Mouse (Mus musculus) right cerebral cortex, adult 18-20 months (tissue): Measurements from ENCODE around the gene Hist2h4.
"Not testable (repeated sequence)": the region's sequence is repeated elsewhere in the genome, so short reads cannot be mapped to it uniquely, and the experiment has no call there.

Source experiments
- DNase-seq: peaks from one replicate; pipeline ENCODE4 v3.0.0; 2022; ENCODE audit warnings: mixed read lengths

Hist2h4 gene

GRCm38 (mm10) chr3:96262979-96263550, at the start of gene Hist2h4:
TSS of gene Hist2h4 (minus strand) at chr3:96263311.
- peak; percentile 97 for DNase-seq

DNA sequence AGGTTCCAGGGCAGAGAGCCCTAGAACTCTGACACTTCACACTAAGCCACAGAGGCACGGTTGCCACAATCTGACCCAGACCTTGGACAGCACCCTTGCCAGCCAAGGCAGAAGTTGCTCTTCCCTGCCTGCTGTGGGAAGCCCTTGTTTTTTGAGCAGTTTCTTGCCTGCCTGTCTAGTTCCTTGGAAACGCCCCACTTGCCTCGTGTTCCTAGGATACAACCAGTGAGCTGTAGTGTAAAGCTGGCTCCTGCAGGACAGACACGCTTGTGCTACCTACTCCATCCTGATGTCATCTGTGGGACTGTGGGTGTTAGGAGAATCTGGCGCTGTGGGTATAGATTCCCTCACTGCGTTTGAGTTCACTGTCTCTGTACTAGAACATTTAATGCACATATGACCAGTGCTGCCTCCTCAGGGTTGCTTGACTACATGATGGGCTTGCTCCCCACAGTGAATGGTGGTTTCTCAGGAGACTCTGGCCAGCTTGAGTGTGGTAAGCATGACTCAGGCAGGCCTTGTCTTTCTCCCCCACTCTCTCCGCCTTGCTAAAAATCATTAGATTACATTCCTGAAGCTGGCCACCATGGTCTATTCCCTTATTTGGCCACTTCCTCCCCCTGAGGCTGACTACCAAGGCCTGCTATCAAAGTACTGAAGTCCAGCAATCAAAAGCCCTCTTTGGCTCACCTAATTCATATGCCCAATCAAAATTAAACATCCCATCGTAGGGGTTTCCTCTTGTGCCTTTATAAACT, 49.4 kb upstream of the Hist2h4 start:
- peak; percentile 38 for DNase-seq

DNA sequence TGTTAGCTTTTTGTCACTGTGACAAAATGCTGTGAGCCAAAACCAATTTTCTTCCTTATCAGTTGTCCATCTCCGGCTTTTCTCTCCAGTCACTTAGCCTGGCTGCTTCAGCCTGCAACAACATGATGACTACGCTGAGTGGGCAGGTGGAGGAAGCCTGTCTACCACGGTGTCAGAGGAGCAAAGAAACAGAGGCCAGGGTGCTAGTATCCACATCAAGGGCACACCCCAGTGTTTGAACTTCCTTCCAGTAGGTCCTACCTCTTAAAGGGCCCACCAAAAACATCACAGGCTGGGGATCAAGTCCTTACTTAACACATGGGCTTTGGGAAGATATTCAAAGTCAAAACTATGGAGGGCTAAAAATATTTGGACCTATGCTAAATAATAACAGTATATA, 46.3 kb upstream of the Hist2h4 start:
- DNase-seq, result no peak

DNA sequence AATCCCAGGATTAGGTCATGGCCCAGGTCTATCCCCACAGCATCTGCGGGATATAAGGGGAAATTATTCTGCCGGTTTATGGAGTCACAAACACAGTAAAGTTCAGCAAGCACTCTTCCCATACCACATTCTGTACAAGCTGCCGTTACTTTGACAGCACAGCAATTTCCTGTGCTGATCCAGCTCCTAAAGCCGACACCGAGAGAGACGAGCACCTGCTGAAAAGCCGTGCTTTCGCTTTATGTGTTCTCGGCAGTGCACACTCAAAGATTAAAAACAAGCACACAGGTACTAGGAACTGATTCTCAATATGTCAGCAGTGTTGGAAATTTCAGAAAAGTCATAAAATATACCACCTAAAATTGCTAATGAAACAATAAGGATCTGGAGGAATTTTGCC, 43.4 kb upstream of the Hist2h4 start:
- DNase-seq, result no peak

- DNase-seq, result no peak
Observed at GRCm38 (mm10) chr3:96302076-96302475, 39.0 kb upstream of the Hist2h4 start.

DNA sequence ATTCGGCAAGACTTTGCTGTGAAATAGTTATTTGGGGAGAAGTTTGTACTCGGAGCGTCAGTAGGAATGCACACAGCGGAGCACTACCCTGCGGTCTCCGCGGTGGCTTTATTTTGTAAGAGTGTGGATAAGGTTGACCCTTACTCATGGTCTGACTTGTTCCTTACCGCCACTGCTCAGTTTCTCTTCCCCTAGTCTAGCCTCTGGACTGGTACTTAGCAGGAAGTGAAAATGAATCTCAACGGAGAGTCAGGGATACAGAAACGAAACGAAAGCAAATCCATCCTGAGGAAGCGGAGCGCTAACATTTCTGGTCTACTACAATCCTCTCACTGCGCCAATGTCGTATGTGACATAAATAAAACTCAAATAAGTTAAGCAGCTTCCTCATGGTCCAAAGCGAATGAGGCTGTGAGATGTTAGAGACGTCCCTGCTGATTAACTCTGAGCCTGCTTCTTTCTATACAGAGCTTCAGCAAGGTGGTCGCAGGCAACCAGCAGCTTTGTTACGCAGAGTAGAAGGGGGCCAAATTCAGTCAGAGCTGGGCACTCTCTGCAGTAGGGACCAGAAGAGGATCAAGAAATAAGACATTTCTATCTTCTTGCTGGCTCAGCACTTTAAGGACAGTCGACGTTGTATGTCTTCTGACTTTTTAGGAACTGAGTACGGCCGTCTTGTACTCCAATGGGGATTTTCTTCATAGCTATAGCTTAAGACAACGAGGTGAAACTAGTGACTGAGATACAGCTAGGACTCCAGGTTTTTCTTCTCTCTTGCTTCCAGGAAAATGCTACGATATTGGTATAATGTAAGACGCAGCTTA, 37.8 kb upstream of the Hist2h4 start:
- DNase-seq, result no peak

- DNase-seq, result no peak
Observed at GRCm38 (mm10) chr3:96299562-96299961, 36.5 kb upstream of the Hist2h4 start.

DNA sequence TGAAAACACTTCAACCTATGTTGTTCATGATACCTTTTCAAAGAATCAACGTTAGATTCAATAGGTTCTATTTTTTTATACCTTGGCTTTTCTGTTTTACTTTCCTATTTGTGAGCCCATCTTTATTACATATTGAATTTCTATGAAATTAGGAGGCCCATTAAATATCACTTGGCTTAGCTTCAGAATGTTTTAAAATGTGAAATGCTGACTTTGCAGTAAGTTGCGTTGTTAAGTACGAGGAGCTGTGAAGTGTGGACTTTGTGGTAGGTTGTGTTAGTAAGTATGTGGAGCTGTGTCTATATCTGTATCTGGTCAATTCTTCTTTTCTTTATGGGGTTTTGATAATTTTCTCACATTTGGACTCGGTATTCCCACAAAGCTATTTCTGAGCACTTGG, 35.2 kb upstream of the Hist2h4 start:
- no peak for DNase-seq

DNA sequence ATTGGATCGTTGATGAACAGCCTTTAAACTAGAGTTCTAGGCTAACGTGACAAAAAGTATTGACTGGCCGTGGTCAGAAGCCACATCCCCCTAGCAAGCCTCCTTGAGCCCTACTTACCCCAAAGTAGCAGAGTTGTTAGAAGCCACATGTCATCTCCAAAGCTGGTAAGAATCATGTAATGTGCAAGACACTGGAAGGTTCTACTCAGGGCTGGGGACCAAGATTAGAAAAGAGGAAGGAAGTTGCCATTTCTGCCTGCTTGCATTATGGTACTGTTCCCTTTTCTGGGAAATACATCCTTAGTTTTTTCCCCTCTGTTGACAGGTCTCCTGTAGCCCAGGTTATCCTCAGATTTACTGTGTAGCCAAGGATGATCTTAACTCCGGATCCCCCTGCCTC, 30.7 kb upstream of the Hist2h4 start, which contains the start of gene Fcgr1:
Gene Fcgr1, minus strand, starts transcription at position 183 of the 400 bp plus-strand sequence.
- no peak for DNase-seq

DNA sequence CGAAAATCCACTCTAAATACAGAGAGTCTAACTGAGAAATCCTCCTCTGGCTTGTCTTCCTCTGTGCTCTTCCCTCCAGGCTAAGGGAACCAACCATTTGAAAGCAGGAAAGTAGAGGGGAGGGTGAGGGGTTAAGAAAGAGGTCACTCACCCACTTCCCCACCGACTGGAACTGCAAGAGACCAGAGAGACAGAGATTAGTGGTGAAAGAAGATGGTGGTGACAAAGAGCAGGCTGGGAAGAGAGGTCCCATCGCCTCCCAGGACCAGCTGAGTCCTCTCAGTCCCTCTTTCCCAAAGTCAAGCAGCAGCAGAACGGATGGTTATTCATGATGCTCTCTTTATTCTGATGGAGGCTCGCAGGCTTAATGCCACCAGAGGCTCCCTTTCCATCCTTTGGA, 30.3 kb upstream of the Hist2h4 start:
- DNase-seq, result no peak

DNA sequence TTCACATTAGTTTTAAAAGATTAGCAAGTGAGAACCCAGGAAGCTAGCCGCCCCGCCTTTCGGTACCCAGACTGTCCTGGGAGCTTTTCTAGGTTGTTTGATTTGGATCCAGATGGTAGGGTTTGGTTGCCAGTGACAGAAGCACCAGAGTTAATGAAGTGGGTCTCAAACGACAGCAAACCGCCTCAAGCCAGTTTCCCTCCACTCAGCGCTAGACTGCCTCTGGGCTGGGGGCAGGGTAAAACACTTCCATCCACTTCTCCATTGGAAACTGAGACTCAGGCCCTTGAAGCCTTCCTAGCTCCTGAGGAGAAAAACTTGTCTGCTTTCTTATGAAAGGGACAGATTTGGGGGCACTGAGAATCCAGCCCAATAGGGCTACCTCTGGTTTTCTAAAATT, 29.5 kb upstream of the Hist2h4 start:
- DNase-seq, result no peak

- not testable (repeated sequence) for DNase-seq
Observed at GRCm38 (mm10) chr3:96290727-96291126, 27.6 kb upstream of the Hist2h4 start.

GRCm38 (mm10) chr3:96289201-96289600, 26.1 kb upstream of the Hist2h4 start:
- DNase-seq, result no peak

DNA sequence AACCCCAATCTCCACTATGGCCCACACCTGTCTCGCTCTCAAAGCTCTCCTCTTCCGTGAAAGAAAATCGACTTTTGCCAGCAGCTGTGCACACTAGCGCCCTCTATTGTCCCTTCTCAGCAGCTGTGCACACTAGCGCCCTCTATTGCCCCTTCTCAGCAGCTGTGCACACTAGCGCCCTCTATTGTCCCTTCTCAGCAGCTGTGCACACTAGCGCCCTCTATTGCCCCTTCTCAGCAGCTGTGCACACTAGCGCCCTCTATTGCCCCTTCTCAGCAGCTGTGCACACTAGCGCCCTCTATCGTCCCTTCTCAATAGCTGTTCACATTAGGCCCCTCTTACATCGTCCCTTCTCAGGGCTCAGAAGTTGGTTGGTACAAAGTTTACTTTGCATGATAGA, 24.2 kb upstream of the Hist2h4 start:
- DNase-seq, result not testable (repeated sequence)

DNA sequence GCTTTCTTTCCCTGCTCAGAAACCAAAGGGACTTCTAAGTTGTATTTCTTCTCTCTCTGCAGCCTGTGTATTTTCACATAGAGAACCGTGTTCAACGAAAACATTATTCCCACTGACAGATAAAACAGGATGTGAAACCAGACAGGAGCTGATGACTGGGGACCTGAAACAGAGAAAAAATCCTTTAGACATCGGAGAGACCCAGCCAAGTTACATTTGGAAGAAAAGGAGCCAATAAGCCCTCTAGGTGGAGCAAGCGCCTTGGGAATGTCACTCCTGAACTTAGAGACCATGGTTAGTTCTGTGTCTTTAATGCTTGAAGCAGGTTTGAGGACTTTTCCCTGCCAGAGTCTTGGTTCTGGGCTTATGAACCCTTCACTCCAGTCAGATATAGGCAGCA, 21.3 kb upstream of the Hist2h4 start:
- DNase-seq, result peak; percentile 37

- no peak for DNase-seq
Observed at GRCm38 (mm10) chr3:96280660-96281059, 17.5 kb upstream of the Hist2h4 start.

DNA sequence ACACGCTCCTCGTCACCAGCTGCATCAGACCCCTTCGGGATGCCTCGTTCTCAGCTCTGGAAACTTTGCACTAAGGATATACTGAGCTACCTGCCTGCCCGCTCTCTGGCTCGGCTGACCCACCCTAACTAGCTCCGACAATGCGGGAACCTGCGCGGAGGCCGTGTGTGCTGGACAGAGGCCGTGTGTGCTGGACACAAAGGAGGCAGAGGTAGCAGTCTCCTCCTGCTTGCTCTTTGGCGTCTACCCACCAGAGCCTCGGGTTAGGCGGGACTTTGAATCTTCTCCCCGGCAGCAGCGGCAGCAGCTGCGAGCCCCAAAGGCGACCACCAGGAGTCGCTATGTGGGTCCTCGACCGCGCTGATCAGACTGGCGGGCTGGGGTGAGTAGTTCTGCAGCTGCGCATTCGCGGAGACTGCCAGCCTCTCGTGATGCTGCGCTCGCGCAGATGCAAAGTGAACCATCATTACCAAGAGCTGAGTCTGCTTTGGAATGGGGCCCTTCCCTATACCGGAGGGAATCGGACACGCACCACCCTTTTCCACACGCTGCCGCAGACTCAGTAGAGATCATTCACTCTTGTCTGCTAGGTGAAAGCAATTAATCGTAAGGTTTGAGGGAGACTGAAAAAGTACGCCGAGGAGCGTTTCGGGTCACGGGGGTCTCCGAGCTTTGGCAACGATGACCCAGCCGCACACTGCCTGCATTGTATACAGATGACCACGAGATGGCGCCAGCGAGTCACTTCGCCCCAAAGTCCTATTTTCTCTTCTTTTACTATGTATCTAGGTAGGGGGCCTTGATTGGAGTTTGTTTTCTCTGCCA, 14.9 kb upstream of the Hist2h4 start:
- DNase-seq, result peak; percentile 94

GRCm38 (mm10) chr3:96277428-96277799, 14.3 kb upstream of the Hist2h4 start:
- peak; percentile 54 for DNase-seq

GRCm38 (mm10) chr3:96273591-96274465, 10.7 kb upstream of the Hist2h4 start:
- DNase-seq, result no peak

DNA sequence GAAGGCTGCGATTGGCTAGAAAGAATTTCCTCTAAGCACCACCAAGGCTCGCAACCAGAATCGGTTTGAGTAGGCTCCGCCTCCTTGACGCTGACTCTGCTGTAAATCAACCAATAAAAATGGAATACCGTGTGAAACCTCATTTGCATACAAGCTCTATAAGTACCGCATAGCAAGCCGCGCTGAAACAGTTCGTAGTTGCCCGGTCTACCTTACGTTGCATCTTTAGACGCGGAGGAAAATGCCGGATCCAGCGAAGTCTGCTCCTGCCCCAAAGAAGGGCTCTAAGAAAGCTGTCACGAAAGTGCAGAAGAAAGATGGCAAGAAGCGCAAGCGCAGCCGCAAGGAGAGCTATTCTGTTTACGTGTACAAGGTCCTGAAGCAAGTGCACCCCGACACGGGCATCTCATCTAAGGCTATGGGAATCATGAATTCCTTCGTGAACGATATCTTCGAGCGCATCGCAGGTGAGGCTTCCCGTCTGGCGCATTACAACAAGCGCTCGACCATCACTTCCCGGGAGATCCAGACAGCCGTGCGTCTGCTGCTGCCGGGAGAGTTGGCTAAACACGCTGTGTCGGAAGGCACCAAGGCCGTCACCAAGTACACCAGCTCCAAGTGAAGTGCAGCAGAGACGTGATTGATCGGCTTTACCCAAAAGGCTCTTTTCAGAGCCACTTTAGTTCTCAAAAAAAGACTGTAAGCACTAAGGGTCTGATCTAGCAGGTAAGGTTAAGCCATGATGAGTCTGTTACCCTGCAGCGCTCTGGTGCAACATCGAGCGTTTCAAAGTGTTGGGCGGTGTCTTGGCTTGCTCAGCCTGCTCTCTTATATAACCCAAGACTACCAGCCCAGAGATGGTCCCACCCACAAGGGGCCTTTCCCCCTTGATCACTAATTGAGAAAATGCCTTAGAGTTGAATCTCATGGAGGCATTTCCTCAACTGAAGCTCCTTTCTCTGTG, 6.7 kb upstream of the Hist2h4 start, which contains the start of gene Hist2h2bb:
Gene Hist2h2bb, plus strand, starts transcription at position 242 of the 964 bp plus-strand sequence.
- peak; percentile 96 for DNase-seq
